Mouse (Mus musculus): ENCODE measurements at regions not wholly inside any gene's neighbourhood (a gene's known extent, or its start where the extent isn't known, plus 50 kb on each side); places are given as distances from the start of the nearest gene placed in this dataset.

DNA sequence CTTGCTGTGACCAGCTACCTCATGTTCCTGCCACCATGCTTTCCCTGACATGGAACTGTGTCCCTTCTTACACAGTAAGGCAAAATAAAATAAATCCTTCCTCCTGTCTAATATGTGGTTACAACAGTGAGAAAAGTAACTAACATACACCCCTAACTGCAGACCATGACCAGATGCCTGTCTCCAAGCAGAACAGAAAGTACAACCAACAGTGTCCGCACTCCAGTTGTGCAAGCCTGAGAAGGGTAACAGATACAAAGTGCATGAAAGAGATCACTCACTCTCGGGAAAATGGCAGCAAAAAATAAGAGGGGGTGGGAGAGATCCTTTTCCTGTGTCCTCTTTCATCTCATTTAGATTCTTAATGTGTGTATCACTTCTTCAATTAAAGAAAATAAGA, 71.7 kb upstream of the Cul1 start:
- TF ChIP-seq EP300 (IDR thresholded peaks at IDR 0.05; ENCODE audit: low read depth) (no peak), CTCF (IDR thresholded peaks at IDR 0.05; ENCODE audit: low read depth) (no peak)
